Mouse (Mus musculus): ENCODE measurements around the gene Atraid. TPM values are rescaled to one million over a fixed set of nuclear protein-coding genes. Genes with fewer than 3 reads are reported as not detected.

Gene Atraid
- polyA plus RNA-seq, 1 experiment from 2014 or later, result 54.5 TPM

DNA sequence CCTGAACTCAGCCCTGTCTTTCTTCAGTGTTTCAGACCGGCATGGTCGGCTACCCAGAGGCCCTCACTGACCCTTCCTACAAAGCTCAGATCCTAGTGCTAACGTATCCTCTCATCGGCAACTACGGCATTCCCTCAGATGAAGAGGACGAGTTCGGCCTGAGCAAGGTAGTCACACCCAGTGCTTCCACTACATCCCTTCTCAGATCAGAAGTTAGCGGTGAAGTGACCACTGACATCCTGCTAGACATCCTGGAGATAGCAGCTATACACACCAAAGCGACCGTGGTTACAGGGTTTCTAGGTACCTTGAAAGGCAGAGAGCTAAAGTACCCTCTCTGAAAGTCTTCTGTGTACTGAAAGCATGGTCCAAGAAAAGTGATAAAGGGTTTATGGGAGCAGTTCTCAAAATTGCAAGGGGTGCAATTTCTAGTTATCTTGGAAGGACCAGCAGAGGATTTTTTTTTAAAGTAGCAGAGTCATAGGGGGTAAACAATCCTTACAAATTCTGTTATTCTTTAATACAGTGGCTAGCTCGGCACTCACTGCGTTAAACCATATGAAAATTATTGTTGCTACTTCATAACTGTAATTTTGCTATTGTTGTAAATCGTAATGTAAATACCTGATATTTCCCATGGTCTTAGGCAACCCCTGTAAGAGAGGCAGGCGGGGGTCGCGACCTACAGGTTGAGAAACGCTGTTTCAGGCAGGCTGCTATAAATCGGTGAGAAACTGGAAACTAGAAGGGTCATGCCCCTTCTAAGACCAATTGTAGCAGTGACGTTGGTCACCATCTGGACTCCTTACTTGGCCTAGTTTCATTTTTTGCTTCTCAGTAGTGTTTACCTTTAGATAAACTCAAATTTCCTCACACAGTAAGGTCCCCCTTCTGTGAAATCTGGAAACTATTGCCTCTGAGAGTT lies 7.4 kb downstream of the Atraid start:
- H3K27me3 ChIP-seq (replicated peaks), result no peaks in the 10 kb centered on the region
- no peak; the same call in 1 of the 2 replicates for ATAC-seq
- WGBS (ENCODE audit: insufficient replicate concordance), result 16% methylated on average over 19 of the region's 19 CpGs
- peaks cover 47% of the 10 kb centered on the region for H3K36me3 ChIP-seq
- H3K4me2 ChIP-seq, result peak overlapping the region; percentile 100
- H3K9ac ChIP-seq, result peak overlapping the region; percentile 88
- peaks cover 36% of the 10 kb centered on the region for H3K4me1 ChIP-seq
- peak overlapping the region; percentile 77 for H3K4me3 ChIP-seq
- H3K27ac ChIP-seq, result peak overlapping the region; percentile 78
- H3K9me3 ChIP-seq (replicated peaks), result no peaks in the 10 kb centered on the region

DNA sequence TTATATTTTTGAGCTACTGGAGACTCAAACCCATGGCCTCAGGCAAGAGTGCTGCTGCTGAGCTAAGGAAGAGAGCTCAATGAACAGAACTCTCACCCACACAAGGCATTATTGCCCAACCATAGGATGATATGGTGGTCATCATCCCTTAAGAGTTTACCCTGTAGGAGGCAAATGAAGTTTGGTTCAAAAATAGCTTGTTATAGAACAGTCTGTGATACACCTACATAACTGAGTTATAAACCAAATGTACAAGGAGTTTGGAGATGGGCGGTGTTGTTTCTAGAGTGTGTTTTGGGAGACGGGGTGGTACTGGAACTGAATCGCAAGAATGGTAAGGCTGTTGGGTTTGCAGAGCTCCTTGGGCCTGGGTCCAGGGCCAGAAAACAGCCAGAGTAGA lies 21.7 kb downstream of the Atraid start:
- H3K9me3 ChIP-seq (replicated peaks), result no peaks in the 10 kb centered on the region
- H3K9ac ChIP-seq, result no peak overlapping the region
- no peak for ATAC-seq
- H3K27ac ChIP-seq, result no peak overlapping the region
- no peaks in the 10 kb centered on the region for H3K4me1 ChIP-seq
- WGBS (ENCODE audit: insufficient replicate concordance), result 82% methylated on average over 3 of the region's 3 CpGs
- no peak overlapping the region for H3K4me2 ChIP-seq
- no peaks in the 10 kb centered on the region for H3K27me3 ChIP-seq (replicated peaks)
- no peak overlapping the region for H3K4me3 ChIP-seq
- H3K36me3 ChIP-seq, result peaks cover 98% of the 10 kb centered on the region

DNA sequence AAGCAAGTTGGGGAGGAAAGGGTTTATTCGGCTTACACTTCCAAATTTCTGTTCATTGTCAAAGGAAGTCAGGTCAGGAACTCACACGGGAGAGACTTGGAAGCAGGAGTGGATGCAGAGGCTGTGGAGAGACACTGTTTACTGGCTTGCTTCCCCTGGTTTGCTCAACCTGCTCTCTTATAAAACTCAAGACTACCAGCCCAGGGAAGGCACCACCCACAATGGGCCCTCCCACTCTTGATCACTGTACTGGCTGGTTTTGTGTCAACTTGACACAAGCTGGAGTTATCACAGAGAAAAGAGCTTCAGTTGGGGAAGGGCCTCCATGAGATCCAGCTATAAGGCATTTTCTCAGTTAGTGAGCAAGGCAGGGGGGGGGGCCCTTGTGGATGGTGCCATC lies 22.9 kb downstream of the Atraid start:
- 68% methylated on average over 2 of the region's 2 CpGs for WGBS (ENCODE audit: insufficient replicate concordance)
- Histone ChIP-seq H3K36me3 (peaks cover 100% of the 10 kb centered on the region), H3K4me3 (no peak overlapping the region), H3K4me1 (no peaks in the 10 kb centered on the region), H3K27ac (no peak overlapping the region), H3K27me3 (replicated peaks) (no peaks in the 10 kb centered on the region), H3K4me2 (no peak overlapping the region), H3K9ac (no peak overlapping the region), H3K9me3 (replicated peaks) (no peaks in the 10 kb centered on the region)
- ATAC-seq, result no peak

DNA sequence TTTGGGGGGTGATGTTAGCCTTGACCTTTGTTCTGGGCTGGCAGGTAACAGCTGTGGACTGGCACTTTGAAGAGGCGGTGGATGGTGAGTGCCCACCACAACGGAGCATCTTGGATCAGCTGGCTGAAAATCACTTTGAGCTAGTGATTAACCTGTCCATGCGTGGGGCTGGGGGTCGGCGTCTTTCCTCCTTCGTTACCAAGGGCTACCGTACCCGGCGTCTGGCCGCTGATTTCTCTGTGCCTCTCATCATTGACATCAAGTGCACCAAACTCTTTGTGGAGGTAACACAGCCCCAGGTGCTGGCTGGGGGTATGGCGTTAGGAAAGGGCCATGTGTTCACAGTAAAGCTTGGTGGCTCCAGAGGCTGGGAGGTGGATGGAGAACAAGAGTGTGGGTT lies 23.7 kb downstream of the Atraid start:
- no peak overlapping the region for H3K27ac ChIP-seq
- H3K9ac ChIP-seq, result no peak overlapping the region
- H3K4me2 ChIP-seq, result no peak overlapping the region
- no peaks in the 10 kb centered on the region for H3K4me1 ChIP-seq
- H3K9me3 ChIP-seq (replicated peaks), result no peaks in the 10 kb centered on the region
- no peak for ATAC-seq
- no peaks in the 10 kb centered on the region for H3K27me3 ChIP-seq (replicated peaks)
- 80% methylated on average over 11 of the region's 11 CpGs for WGBS (ENCODE audit: insufficient replicate concordance)
- H3K4me3 ChIP-seq, result no peak overlapping the region
- H3K36me3 ChIP-seq, result peaks cover 100% of the 10 kb centered on the region

DNA sequence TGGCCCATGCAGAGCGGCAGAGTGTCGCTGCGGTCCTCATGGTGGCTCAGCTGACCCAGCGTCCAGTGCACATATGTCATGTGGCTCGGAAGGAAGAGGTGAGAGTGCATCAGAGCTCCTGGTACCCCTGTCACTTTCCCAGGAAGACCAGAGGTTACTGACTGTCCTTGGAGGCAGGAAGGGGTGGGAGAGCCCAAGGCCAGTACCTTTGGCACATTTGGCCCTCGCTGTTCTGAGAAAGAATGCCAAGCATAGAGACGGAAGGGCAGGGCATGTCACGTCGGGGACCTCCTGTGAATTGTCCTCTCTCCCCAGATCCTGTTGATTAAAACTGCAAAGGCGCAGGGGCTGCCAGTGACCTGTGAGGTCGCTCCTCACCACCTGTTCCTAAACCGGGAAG lies 25.1 kb downstream of the Atraid start:
- Histone ChIP-seq H3K36me3 (peaks cover 100% of the 10 kb centered on the region), H3K4me3 (no peak overlapping the region), H3K4me2 (no peak overlapping the region), H3K9ac (no peak overlapping the region), H3K27ac (no peak overlapping the region), H3K27me3 (replicated peaks) (no peaks in the 10 kb centered on the region), H3K9me3 (replicated peaks) (no peaks in the 10 kb centered on the region), H3K4me1 (no peaks in the 10 kb centered on the region)
- no peak for ATAC-seq
- WGBS (ENCODE audit: insufficient replicate concordance), result 85% methylated on average over 12 of the region's 12 CpGs

DNA sequence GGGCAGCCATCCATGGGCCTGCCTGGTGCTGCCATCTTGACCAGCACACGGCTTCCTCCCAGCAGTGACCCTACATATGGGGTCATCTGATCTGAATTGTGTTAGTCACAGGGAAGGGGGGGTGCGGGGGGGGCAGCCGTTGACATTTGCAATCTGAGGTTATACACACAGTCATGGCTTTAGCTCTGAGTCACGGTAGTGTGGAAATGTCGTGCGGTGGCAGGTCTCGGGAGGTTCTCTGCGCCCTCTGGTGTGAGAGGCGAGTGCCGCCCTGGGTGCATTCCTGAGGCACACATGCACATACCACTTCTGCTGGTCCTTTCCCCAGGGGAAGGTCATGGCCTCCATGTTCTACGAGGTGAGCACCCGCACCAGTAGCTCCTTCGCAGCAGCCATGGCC lies 28.2 kb downstream of the Atraid start:
- Histone ChIP-seq H3K36me3 (peaks cover 79% of the 10 kb centered on the region), H3K9ac (no peak overlapping the region), H3K4me2 (no peak overlapping the region), H3K4me1 (no peaks in the 10 kb centered on the region), H3K27ac (no peak overlapping the region), H3K4me3 (no peak overlapping the region), H3K27me3 (replicated peaks) (no peaks in the 10 kb centered on the region), H3K9me3 (replicated peaks) (no peaks in the 10 kb centered on the region)
- WGBS (ENCODE audit: insufficient replicate concordance), result 80% methylated on average over 13 of the region's 13 CpGs
- no peak for ATAC-seq

DNA sequence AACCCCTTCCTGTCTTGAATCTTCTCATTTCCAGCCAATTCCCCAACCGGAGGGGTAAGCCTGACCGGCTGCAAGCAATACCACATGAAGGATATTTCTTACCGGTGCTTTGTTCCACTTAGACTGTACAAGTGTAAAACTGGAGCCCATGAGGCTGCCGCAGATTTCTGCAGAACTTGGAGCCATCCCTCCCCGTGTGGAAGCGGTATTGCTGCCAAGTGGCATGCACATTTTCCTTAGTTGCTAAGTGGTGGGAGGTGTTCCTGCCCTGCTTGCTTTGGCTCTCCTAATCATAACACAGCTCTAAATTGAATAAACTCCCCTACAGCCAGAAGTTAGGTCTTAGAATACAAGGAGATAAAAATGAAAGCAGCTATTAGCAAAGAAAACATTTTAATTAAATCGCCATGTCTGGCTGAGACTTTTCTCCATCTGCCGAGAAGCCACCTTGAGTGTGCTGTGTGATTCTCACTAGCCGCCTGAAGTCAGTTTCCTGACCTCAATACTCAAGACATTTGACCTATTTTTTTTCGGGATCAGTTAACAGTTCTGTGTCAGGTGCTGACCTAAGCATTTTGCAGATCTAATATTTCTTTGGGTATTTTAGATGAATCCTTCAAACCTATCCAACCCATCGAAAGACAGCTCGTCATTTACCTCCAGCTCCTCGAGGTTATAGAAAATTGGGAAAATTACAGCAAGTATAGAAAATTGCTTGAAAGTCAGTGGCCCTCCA lies 32.1 kb downstream of the Atraid start:
- Histone ChIP-seq H3K4me2 (no peak overlapping the region), H3K27ac (no peak overlapping the region), H3K9me3 (replicated peaks) (no peaks in the 10 kb centered on the region), H3K9ac (no peak overlapping the region), H3K4me3 (no peak overlapping the region), H3K4me1 (peaks cover 13% of the 10 kb centered on the region), H3K27me3 (replicated peaks) (peaks cover 22% of the 10 kb centered on the region), H3K36me3 (peaks cover 41% of the 10 kb centered on the region)
- ATAC-seq, result no peak
- 71% methylated on average over 13 of the region's 13 CpGs for WGBS (ENCODE audit: insufficient replicate concordance)

DNA sequence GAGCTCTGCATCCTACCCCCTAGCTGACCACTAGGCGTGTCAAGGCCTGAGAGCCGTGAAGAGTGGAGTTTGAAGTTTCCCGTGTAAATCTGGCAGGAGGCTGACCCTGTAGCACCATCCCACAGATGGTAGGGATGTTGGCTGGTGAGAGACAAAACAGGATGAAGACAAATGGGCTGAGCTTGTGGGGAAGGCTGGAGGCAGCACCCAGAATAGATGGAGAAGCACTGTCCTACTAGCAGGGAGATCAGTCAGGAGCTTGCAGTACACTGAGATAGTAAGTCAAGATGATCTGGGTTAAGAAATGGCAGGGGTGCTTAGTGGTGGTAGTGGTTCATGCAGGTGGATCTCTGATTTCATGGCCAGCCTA lies 32.7 kb downstream of the Atraid start:
- 61% methylated on average over 3 of the region's 3 CpGs for WGBS (ENCODE audit: insufficient replicate concordance)

DNA sequence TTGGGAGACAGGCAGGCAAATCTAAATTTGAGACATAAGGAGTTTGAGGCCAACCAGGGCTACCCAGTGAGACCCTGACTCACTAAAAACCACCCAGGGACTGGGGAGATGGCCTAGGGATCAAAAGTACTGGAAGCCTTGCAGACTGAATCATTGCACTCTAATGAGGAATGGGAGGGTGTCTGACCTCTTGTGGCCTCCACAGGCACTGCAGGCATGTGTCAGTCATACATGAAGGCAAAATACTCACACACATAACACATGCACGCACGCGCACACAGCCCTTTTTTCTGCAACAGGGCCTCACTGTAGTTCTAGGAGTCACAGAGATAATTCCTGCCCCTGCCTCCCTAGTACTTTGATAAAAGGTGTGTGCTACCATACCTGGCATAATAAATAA lies 33.3 kb downstream of the Atraid start:
- peaks cover 13% of the 10 kb centered on the region for H3K4me1 ChIP-seq
- H3K27ac ChIP-seq, result no peak overlapping the region
- H3K9me3 ChIP-seq (replicated peaks), result no peaks in the 10 kb centered on the region
- 58% methylated on average over 3 of the region's 3 CpGs for WGBS (ENCODE audit: insufficient replicate concordance)
- H3K4me3 ChIP-seq, result no peak overlapping the region
- ATAC-seq, result no peak
- peaks cover 33% of the 10 kb centered on the region for H3K27me3 ChIP-seq (replicated peaks)
- H3K9ac ChIP-seq, result no peak overlapping the region
- peaks cover 29% of the 10 kb centered on the region for H3K36me3 ChIP-seq
- H3K4me2 ChIP-seq, result no peak overlapping the region

More for the DNA sequence above, 32.7 kb downstream of the Atraid start:
- Histone ChIP-seq H3K9me3 (replicated peaks) (no peaks in the 10 kb centered on the region), H3K4me3 (no peak overlapping the region), H3K9ac (no peak overlapping the region), H3K27me3 (replicated peaks) (peaks cover 27% of the 10 kb centered on the region), H3K36me3 (peaks cover 35% of the 10 kb centered on the region), H3K4me2 (no peak overlapping the region), H3K27ac (no peak overlapping the region), H3K4me1 (peaks cover 13% of the 10 kb centered on the region)
- no peak for ATAC-seq

DNA sequence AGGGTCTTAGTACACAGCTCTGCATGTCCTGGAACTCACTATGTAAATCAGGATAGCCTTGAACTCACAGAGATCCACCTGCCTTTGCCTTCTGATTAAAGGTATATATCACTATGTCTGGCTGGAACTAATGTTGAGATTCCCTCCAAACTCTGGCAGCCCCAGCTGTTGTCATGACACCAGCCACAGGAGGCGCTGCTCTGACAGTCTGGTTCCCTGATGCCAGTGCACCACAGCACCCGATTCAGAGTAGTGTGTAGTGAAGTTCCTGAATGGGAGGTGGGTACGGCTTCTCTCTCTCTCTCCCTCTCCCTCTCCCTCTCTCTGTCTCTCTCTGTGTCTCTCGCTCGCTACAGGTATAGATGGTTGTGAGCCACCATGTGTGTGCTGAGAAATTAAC lies 34.2 kb downstream of the Atraid start:
- H3K4me2 ChIP-seq, result peak overlapping the region; percentile 46

DNA sequence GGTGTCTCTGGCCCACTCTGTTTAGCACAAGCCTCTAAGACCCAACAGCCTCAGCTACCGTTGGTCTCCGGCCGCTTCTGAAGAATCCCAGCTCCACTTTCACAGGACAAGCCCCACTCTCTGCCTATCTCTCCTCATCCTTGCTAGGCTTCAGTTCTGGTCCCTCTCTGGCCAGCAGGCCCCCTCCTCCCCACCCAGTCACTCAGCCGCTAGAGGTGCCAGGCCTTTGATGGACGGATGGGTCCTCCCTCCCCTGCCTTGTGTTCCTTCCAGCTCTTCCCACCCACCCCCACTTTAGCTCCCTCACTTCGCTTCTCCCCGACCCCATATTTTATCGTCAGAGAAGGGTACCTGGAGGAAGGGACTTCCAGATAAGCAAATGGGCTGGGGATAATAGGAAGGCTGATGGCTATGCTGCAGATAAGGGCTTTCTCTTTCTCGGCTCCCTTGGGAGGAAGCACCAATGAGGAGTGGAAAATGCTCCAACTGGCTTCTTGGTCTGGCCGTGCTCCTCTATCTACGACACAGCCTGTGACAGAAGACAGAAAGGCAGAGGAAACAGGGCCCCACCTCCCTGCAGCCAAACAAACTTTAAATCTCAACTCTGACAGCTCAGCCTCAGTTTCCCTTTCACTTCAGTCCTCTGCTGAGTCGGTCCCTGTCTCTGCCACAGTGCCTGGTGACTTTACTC lies 35.0 kb downstream of the Atraid start:
- peak overlapping the region; percentile 46 for H3K4me2 ChIP-seq
- H3K9me3 ChIP-seq (replicated peaks), result no peaks in the 10 kb centered on the region
- H3K27me3 ChIP-seq (replicated peaks), result peaks cover 49% of the 10 kb centered on the region
- WGBS (ENCODE audit: insufficient replicate concordance), result 6% methylated on average over 12 of the region's 12 CpGs
- H3K9ac ChIP-seq, result no peak overlapping the region
- no peak overlapping the region for H3K27ac ChIP-seq
- no peak overlapping the region for H3K4me3 ChIP-seq
- ATAC-seq, result no peak
- peaks cover 13% of the 10 kb centered on the region for H3K4me1 ChIP-seq
- H3K36me3 ChIP-seq, result peaks cover 12% of the 10 kb centered on the region

More for the DNA sequence above, 34.2 kb downstream of the Atraid start:
- Histone ChIP-seq H3K9me3 (replicated peaks) (no peaks in the 10 kb centered on the region), H3K9ac (no peak overlapping the region), H3K4me1 (peaks cover 13% of the 10 kb centered on the region), H3K27ac (no peak overlapping the region), H3K4me3 (no peak overlapping the region), H3K36me3 (peaks cover 19% of the 10 kb centered on the region), H3K27me3 (replicated peaks) (peaks cover 42% of the 10 kb centered on the region)
- ATAC-seq, result peak; percentile 38; the same call in 1 of the 2 replicates
- WGBS (ENCODE audit: insufficient replicate concordance), result 16% methylated on average over 5 of the region's 5 CpGs

DNA sequence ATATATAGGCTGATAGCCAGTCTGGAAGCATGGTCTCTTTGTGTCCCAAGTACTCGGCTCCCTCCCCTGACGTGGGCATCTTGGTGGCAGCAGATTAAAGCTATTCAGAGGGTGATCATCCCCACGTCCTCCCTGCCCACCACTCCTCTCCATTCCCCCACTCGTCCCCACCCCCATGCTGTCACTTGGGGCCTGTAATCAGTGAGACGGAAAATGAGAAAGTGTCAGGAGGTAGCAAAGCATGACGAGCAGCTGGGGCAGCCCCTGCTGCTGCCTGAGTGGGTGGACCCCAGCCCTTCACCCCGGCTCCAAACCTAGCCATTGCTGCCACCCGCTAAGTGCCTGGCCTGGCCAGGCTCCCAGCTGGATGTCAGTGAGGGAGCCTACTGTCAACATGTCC lies 35.8 kb downstream of the Atraid start:
- no peak overlapping the region for H3K27ac ChIP-seq
- H3K4me3 ChIP-seq, result no peak overlapping the region
- H3K4me2 ChIP-seq, result no peak overlapping the region
- peaks cover 57% of the 10 kb centered on the region for H3K27me3 ChIP-seq (replicated peaks)
- H3K4me1 ChIP-seq, result peaks cover 13% of the 10 kb centered on the region
- H3K9ac ChIP-seq, result no peak overlapping the region; the same call in 1 of the 2 replicates
- H3K36me3 ChIP-seq, result peaks cover 3% of the 10 kb centered on the region
- H3K9me3 ChIP-seq (replicated peaks), result no peaks in the 10 kb centered on the region
- no peak for ATAC-seq
- 32% methylated on average over 8 of the region's 8 CpGs for WGBS (ENCODE audit: insufficient replicate concordance)
